Mouse (Mus musculus): ENCODE data around the gene Nr4a3. TPM values are rescaled to one million over a fixed set of nuclear protein-coding genes. Genes with fewer than 3 reads are reported as not detected.

Gene Nr4a3
- polyA plus RNA-seq, 1 experiment = 0.33 TPM

GRCm38 (mm10) chr4:48051086-48051673 lies 6.2 kb downstream of the Nr4a3 start:
- no peak for TF ChIP-seq CTCF (IDR thresholded peaks at IDR 0.05; ENCODE audit: low read depth, low read length)
- Histone ChIP-seq H3K9ac (ENCODE audit: low read depth, poor library complexity, severe bottlenecking) (no peak overlapping the region), H3K27me3 (ENCODE audit: control insufficient read depth, insufficient read depth, low read length, poor library complexity, severe bottlenecking) (peaks cover 33% of the 10 kb centered on the region), H3K9me3 (replicated peaks; ENCODE audit: control insufficient read depth, insufficient read depth, low read length, poor library complexity, severe bottlenecking) (no peaks in the 10 kb centered on the region), H3K4me3 (ENCODE audit: low read depth, low read length) (peak overlapping the region; percentile 25), H3K36me3 (ENCODE audit: control insufficient read depth, insufficient read depth, low read length, poor library complexity, severe bottlenecking) (no peaks in the 10 kb centered on the region), H3K27ac (ENCODE audit: insufficient read depth, low read length) (no peak overlapping the region), H3K4me1 (ENCODE audit: control insufficient read depth, insufficient read depth, low read length) (no peaks in the 10 kb centered on the region)

- Histone ChIP-seq H3K36me3 (ENCODE audit: control insufficient read depth, insufficient read depth, low read length, poor library complexity, severe bottlenecking) (no peaks in the 10 kb centered on the region), H3K9me3 (replicated peaks; ENCODE audit: control insufficient read depth, insufficient read depth, low read length, poor library complexity, severe bottlenecking) (no peaks in the 10 kb centered on the region), H3K9ac (ENCODE audit: low read depth, poor library complexity, severe bottlenecking) (no peak overlapping the region), H3K27me3 (ENCODE audit: control insufficient read depth, insufficient read depth, low read length, poor library complexity, severe bottlenecking) (peaks cover 28% of the 10 kb centered on the region), H3K4me1 (ENCODE audit: control insufficient read depth, insufficient read depth, low read length) (no peaks in the 10 kb centered on the region), H3K4me3 (ENCODE audit: low read depth, low read length) (peak overlapping the region; percentile 25), H3K27ac (ENCODE audit: insufficient read depth, low read length) (no peak overlapping the region)
- no peak for TF ChIP-seq POLR2A (IDR thresholded peaks at IDR 0.05; ENCODE audit: insufficient read depth, low read length)
- TF ChIP-seq CTCF (IDR thresholded peaks at IDR 0.05; ENCODE audit: low read depth, low read length) = no peak
- no peak for TF ChIP-seq EP300 (IDR thresholded peaks at IDR 0.05; ENCODE audit: insufficient read depth, low read depth, low read length)
These were observed 6.7 kb downstream of the Nr4a3 start for GRCm38 (mm10) chr4:48051674-48052121.

- H3K9me3 ChIP-seq (replicated peaks; ENCODE audit: control insufficient read depth, insufficient read depth, low read length, poor library complexity, severe bottlenecking) = no peaks in the 10 kb centered on the region
- H3K27ac ChIP-seq (ENCODE audit: insufficient read depth, low read length) = no peak overlapping the region
- TF ChIP-seq CTCF (IDR thresholded peaks at IDR 0.05; ENCODE audit: low read depth, low read length) = no peak
- TF ChIP-seq EP300 (IDR thresholded peaks at IDR 0.05; ENCODE audit: insufficient read depth, low read depth, low read length) = no peak
- no peak for TF ChIP-seq POLR2A (IDR thresholded peaks at IDR 0.05; ENCODE audit: insufficient read depth, low read length)
- no peak overlapping the region for H3K9ac ChIP-seq (ENCODE audit: low read depth, poor library complexity, severe bottlenecking)
- H3K4me1 ChIP-seq (ENCODE audit: control insufficient read depth, insufficient read depth, low read length) = no peaks in the 10 kb centered on the region
- no peak overlapping the region for H3K4me3 ChIP-seq (ENCODE audit: low read depth, low read length)
- no peaks in the 10 kb centered on the region for H3K27me3 ChIP-seq (ENCODE audit: control insufficient read depth, insufficient read depth, low read length, poor library complexity, severe bottlenecking)
- H3K36me3 ChIP-seq (ENCODE audit: control insufficient read depth, insufficient read depth, low read length, poor library complexity, severe bottlenecking) = no peaks in the 10 kb centered on the region
These were observed 16.8 kb downstream of the Nr4a3 start for GRCm38 (mm10) chr4:48061716-48062115.

- Histone ChIP-seq H3K4me3 (ENCODE audit: low read depth, low read length) (no peak overlapping the region), H3K27ac (ENCODE audit: insufficient read depth, low read length) (no peak overlapping the region), H3K27me3 (ENCODE audit: control insufficient read depth, insufficient read depth, low read length, poor library complexity, severe bottlenecking) (no peaks in the 10 kb centered on the region), H3K9ac (ENCODE audit: low read depth, poor library complexity, severe bottlenecking) (no peak overlapping the region), H3K36me3 (ENCODE audit: control insufficient read depth, insufficient read depth, low read length, poor library complexity, severe bottlenecking) (no peaks in the 10 kb centered on the region), H3K9me3 (replicated peaks; ENCODE audit: control insufficient read depth, insufficient read depth, low read length, poor library complexity, severe bottlenecking) (no peaks in the 10 kb centered on the region), H3K4me1 (ENCODE audit: control insufficient read depth, insufficient read depth, low read length) (no peaks in the 10 kb centered on the region)
- TF ChIP-seq EP300 (IDR thresholded peaks at IDR 0.05; ENCODE audit: insufficient read depth, low read depth, low read length) (no peak), CTCF (IDR thresholded peaks at IDR 0.05; ENCODE audit: low read depth, low read length) (no peak), POLR2A (IDR thresholded peaks at IDR 0.05; ENCODE audit: insufficient read depth, low read length) (no peak)
These were observed 19.4 kb downstream of the Nr4a3 start for GRCm38 (mm10) chr4:48064311-48064710.

- H3K4me1 ChIP-seq (ENCODE audit: control insufficient read depth, insufficient read depth, low read length) = no peaks in the 10 kb centered on the region
- H3K9ac ChIP-seq (ENCODE audit: low read depth, poor library complexity, severe bottlenecking) = no peak overlapping the region
- no peaks in the 10 kb centered on the region for H3K9me3 ChIP-seq (replicated peaks; ENCODE audit: control insufficient read depth, insufficient read depth, low read length, poor library complexity, severe bottlenecking)
- no peaks in the 10 kb centered on the region for H3K36me3 ChIP-seq (ENCODE audit: control insufficient read depth, insufficient read depth, low read length, poor library complexity, severe bottlenecking)
- no peak for TF ChIP-seq POLR2A (IDR thresholded peaks at IDR 0.05; ENCODE audit: insufficient read depth, low read length)
- no peaks in the 10 kb centered on the region for H3K27me3 ChIP-seq (ENCODE audit: control insufficient read depth, insufficient read depth, low read length, poor library complexity, severe bottlenecking)
- no peak overlapping the region for H3K27ac ChIP-seq (ENCODE audit: insufficient read depth, low read length)
- H3K4me3 ChIP-seq (ENCODE audit: low read depth, low read length) = no peak overlapping the region
These were observed 21.7 kb downstream of the Nr4a3 start for GRCm38 (mm10) chr4:48066676-48067075.

GRCm38 (mm10) chr4:48069111-48069510 lies 24.2 kb downstream of the Nr4a3 start:
- no peak for TF ChIP-seq POLR2A (IDR thresholded peaks at IDR 0.05; ENCODE audit: insufficient read depth, low read length)
- TF ChIP-seq EP300 (IDR thresholded peaks at IDR 0.05; ENCODE audit: insufficient read depth, low read depth, low read length) = no peak
- H3K36me3 ChIP-seq (ENCODE audit: control insufficient read depth, insufficient read depth, low read length, poor library complexity, severe bottlenecking) = no peaks in the 10 kb centered on the region
- no peak overlapping the region for H3K27ac ChIP-seq (ENCODE audit: insufficient read depth, low read length)
- no peak overlapping the region for H3K4me3 ChIP-seq (ENCODE audit: low read depth, low read length)
- no peaks in the 10 kb centered on the region for H3K9me3 ChIP-seq (replicated peaks; ENCODE audit: control insufficient read depth, insufficient read depth, low read length, poor library complexity, severe bottlenecking)
- no peaks in the 10 kb centered on the region for H3K4me1 ChIP-seq (ENCODE audit: control insufficient read depth, insufficient read depth, low read length)
- no peak overlapping the region for H3K9ac ChIP-seq (ENCODE audit: low read depth, poor library complexity, severe bottlenecking)
- no peaks in the 10 kb centered on the region for H3K27me3 ChIP-seq (ENCODE audit: control insufficient read depth, insufficient read depth, low read length, poor library complexity, severe bottlenecking)
